In genomic region chr6:134606949-134607746, GRCm38 (mm10) we compare ENCODE assay signal across 8 mouse cellular contexts. TPM values are rescaled to one million over a fixed set of nuclear protein-coding genes. Genes with fewer than 3 reads are reported as not detected.
A peak's percentile ranks its signal among the peaks of the same experiment; 100 is the strongest.
DNase-seq lines count a peak whose midpoint lies in the region; ATAC-seq and TF ChIP-seq lines count a peak whose summit lies in the region.

No protein-coding gene starts in this region.

- no peaks in the 10 kb centered on the region for H3K4me1 ChIP-seq in forebrain, embryonic 13.5 days
- H3K4me1 ChIP-seq in kidney, adult 2 months (ENCODE audit: control insufficient read depth, insufficient read depth, low read length) = peaks cover 12% of the 10 kb centered on the region; the same call in 1 of the 2 replicates
- H3K4me1 ChIP-seq in stomach, postnatal 0 days (replicated peaks; ENCODE audit: control insufficient read depth, insufficient read depth) = no peaks in the 10 kb centered on the region

- peak; percentile 77 for TF ChIP-seq CTCF in layer of hippocampus, adult 2 months (conservative IDR thresholded peaks at IDR 0.05)
- peak; percentile 72 for TF ChIP-seq CTCF in Patski (IDR thresholded peaks at IDR 0.05)
- TF ChIP-seq CTCF in kidney, adult 2 months (conservative IDR thresholded peaks at IDR 0.05; ENCODE audit: insufficient read depth, insufficient read length, low read depth, low read length) = peak; percentile 70
- peak; percentile 91 for TF ChIP-seq CTCF in stomach, postnatal 0 days (IDR thresholded peaks at IDR 0.05; ENCODE audit: low read depth)

- no peaks in the 10 kb centered on the region for H3K9me3 ChIP-seq in forebrain, embryonic 13.5 days (replicated peaks)
- no peaks in the 10 kb centered on the region for H3K9me3 ChIP-seq in stomach, postnatal 0 days (ENCODE audit: control insufficient read depth, low read length)

- CTCF ChIA-PET in Patski (lab: Charles Lee) = interaction anchor here (0.7 to 4.1 kb wide), 22 partner anchors 8 to 264 kb away, joined by 3 to 27 read pairs (median 4); no protein-coding TSS in a partner anchor

- in situ Hi-C loops in Patski (cut with MboI; ENCODE audit: low pct_unique_long_range_greater_than_20kb) = loop anchor here (5.0 to 25.0 kb wide), 3 partner anchors 175 to 642 kb away; no protein-coding TSS in a partner anchor

- intact Hi-C loops in gastrocnemius, postnatal 14 days (cut with DNase I; ENCODE audit: low total_unique reads) = loop anchor here (2.0 to 5.0 kb wide), 2 partner anchors 38 to 40 kb away; partner anchors contain the start of gene Lrp6

- no peak overlapping the region for H3K27ac ChIP-seq in layer of hippocampus, adult 2 months
- no peak overlapping the region for H3K27ac ChIP-seq in forebrain, embryonic 13.5 days
- H3K27ac ChIP-seq in kidney, adult 2 months (ENCODE audit: insufficient read depth, low read depth, low read length) = peak overlapping the region; percentile 80
- H3K27ac ChIP-seq in stomach, postnatal 0 days (replicated peaks) = no peak overlapping the region

- H3K27me3 ChIP-seq in Patski = no peaks in the 10 kb centered on the region
- H3K27me3 ChIP-seq in forebrain, embryonic 13.5 days = no peaks in the 10 kb centered on the region
- no peaks in the 10 kb centered on the region for H3K27me3 ChIP-seq in kidney, adult 2 months (replicated peaks; ENCODE audit: control insufficient read depth, insufficient read depth, low read length)
- no peaks in the 10 kb centered on the region for H3K27me3 ChIP-seq in stomach, postnatal 0 days (ENCODE audit: control insufficient read depth, insufficient read depth, low read length)

- no peak for TF ChIP-seq POLR2A in kidney, adult 2 months (IDR thresholded peaks at IDR 0.05; ENCODE audit: low read depth, low read length)

- no peak overlapping the region for H3K4me2 ChIP-seq in forebrain, embryonic 13.5 days
- no peak overlapping the region for H3K4me2 ChIP-seq in stomach, postnatal 0 days (replicated peaks; ENCODE audit: low read depth)

- H3K9ac ChIP-seq in forebrain, embryonic 13.5 days = no peak overlapping the region
- H3K9ac ChIP-seq in stomach, postnatal 0 days (ENCODE audit: low read length) = no peak overlapping the region

- no peaks in the 10 kb centered on the region for H3K36me3 ChIP-seq in forebrain, embryonic 13.5 days (ENCODE audit: poor library complexity, severe bottlenecking)
- H3K36me3 ChIP-seq in kidney, adult 2 months (ENCODE audit: control insufficient read depth, insufficient read depth, low read length) = no peaks in the 10 kb centered on the region
- no peaks in the 10 kb centered on the region for H3K36me3 ChIP-seq in stomach, postnatal 0 days (ENCODE audit: control insufficient read depth, insufficient read depth, low read length)

- ATAC-seq in Patski = peak; percentile 29
- peak; percentile 68; the same call in 1 of the 2 replicates for ATAC-seq in forebrain, embryonic 13.5 days
- ATAC-seq in stomach, postnatal 0 days (ENCODE audit: low FRiP score, low TSS enrichment) = peak; percentile 71

- 54% methylated on average over 9 of the region's 9 CpGs for WGBS in forebrain, embryonic 13.5 days
- WGBS in kidney, adult 2 months = 28% methylated on average over 9 of the region's 9 CpGs
- 58% methylated on average over 9 of the region's 9 CpGs for WGBS in stomach, postnatal 0 days

- DNase-seq in layer of hippocampus, adult 2 months (ENCODE audit: low spot score in 2 of 2) = no peak
- DNase-seq in layer of hippocampus, adult 9-10 months (ENCODE audit: low spot score) = no peak
- DNase-seq in Patski (ENCODE audit: low read depth, low spot score) = no peak
- DNase-seq in kidney, adult 2 months = peak; percentile 77
- DNase-seq in lung, postnatal 10 days = peak; percentile 72
- DNase-seq in stomach, postnatal 0 days (ENCODE audit: low spot score) = peak; percentile 50
- DNase-seq in gastrocnemius, postnatal 14 days = no peak

- no peak for TF ChIP-seq EP300 in stomach, postnatal 0 days (optimal IDR thresholded peaks at IDR 0.05)

- POLR2A ChIA-PET in Patski (lab: Charles Lee) = interaction anchor here (0.6 to 1.2 kb wide), 2 partner anchors 40 to 1244 kb away, joined by 3 read pairs; no protein-coding TSS in a partner anchor

- H3K4me3 ChIP-seq in layer of hippocampus, adult 2 months = no peak overlapping the region
- no peak overlapping the region for H3K4me3 ChIP-seq in forebrain, embryonic 13.5 days
- no peak overlapping the region for H3K4me3 ChIP-seq in kidney, adult 2 months (ENCODE audit: insufficient read depth, low read depth, low read length)
- H3K4me3 ChIP-seq in stomach, postnatal 0 days (ENCODE audit: low read depth, low read length) = no peak overlapping the region

RNA-seq across cellular contexts. Expression of gene Mansc1, which starts 25.1 kb away (rescaled TPM):
- 1 to 10 TPM; 9.1 TPM for total RNA-seq in layer of hippocampus, adult 2 months (2021)
- polyA plus RNA-seq in Patski (2021) = not detected
- polyA plus RNA-seq in forebrain, embryonic 13.5 days (2015; fragmentation: Nextera tagmentation; extraction: Ambion mirVana) = 0.77 and 0.89 TPM in 2 replicates
- 8.8 and 9.6 TPM in 2 replicates for polyA plus RNA-seq in kidney, adult 2 months (2012; rRNA removed)
- polyA plus RNA-seq in stomach, postnatal 0 days (2015; fragmentation: Nextera tagmentation; extraction: Ambion mirVana) = 17.1 and 18.2 TPM in 2 replicates
- 1 to 10 TPM; 2.8 to 3.4 TPM for total RNA-seq in gastrocnemius, postnatal 14 days (2021)

RNA-seq across cellular contexts. Expression of gene Borcs5, which starts 32.2 kb away (rescaled TPM):
- 10 to 100 TPM; 36.3 to 40.7 TPM for total RNA-seq in layer of hippocampus, adult 2 months (2021)
- polyA plus RNA-seq in Patski (2021) = 15.4 TPM
- 35.5 and 40.2 TPM in 2 replicates for polyA plus RNA-seq in forebrain, embryonic 13.5 days (2015; fragmentation: Nextera tagmentation; extraction: Ambion mirVana)
- polyA plus RNA-seq in kidney, adult 2 months (2012; rRNA removed) = 14.5 and 15.1 TPM in 2 replicates
- polyA plus RNA-seq in stomach, postnatal 0 days (2015; fragmentation: Nextera tagmentation; extraction: Ambion mirVana) = 17.7 and 20.7 TPM in 2 replicates
- 10 to 100 TPM; 11.0 to 12.0 TPM for total RNA-seq in gastrocnemius, postnatal 14 days (2021)

RNA-seq across cellular contexts. Expression of gene Lrp6, which starts 40.4 kb away (rescaled TPM):
- total RNA-seq in layer of hippocampus, adult 2 months (2021) = 10 to 100 TPM; 49.2 to 54.5 TPM
- 36.2 TPM for polyA plus RNA-seq in Patski (2021)
- 22.5 and 26.6 TPM in 2 replicates for polyA plus RNA-seq in forebrain, embryonic 13.5 days (2015; fragmentation: Nextera tagmentation; extraction: Ambion mirVana)
- 39.6 and 46.0 TPM in 2 replicates for polyA plus RNA-seq in kidney, adult 2 months (2012; rRNA removed)
- polyA plus RNA-seq in stomach, postnatal 0 days (2015; fragmentation: Nextera tagmentation; extraction: Ambion mirVana) = 12.1 and 12.7 TPM in 2 replicates
- total RNA-seq in gastrocnemius, postnatal 14 days (2021) = 10 to 100 TPM; 40.9 to 41.9 TPM

Comparison
In these comparisons a context has a peak if more than half of its experiments do, and no peak if none do; other contexts are left out.
1. DNase-seq: peak in kidney, adult 2 months (single experiment), lung, postnatal 10 days (single experiment) and stomach, postnatal 0 days (single experiment); none in layer of hippocampus, adult 2 months (0 of 2), layer of hippocampus, adult 9-10 months (single experiment), Patski (single experiment) and gastrocnemius, postnatal 14 days (single experiment).
2. Peak in every context shown above with its lines, with median percentiles within 50 percentile points of each other: CTCF ChIP-seq and ATAC-seq.